Mouse (Mus musculus) B cell, adult 2 months (primary cell): ENCODE data around the gene Sec22b.

Experiments used
- DNase-seq, 2 experiments: peaks; one replicate each; pipeline ENCODE4 v3.0.0; 2022

Sec22b gene

GRCm38 (mm10) chr3:97911093-97911492 is 10.1 kb downstream of the Sec22b start:
- no peak for DNase-seq

DNA sequence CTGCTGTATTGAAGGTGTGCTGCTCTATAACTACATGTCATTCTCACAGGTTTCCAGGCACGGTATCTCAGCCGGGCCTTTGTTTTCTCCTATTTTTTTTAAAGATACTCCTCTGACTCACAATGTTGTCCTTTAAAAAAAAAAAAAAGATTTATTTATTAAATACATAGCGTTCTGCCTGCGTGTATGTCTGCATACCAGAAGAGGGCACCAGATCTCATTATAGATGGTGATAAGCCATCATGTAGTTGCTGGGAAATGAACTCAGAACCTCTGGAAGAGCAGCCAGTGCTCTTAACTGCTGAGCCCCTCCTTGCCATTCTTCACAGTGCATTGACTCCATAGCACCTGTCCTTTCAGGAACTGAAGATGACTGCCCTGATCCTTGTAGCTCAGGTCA is 14.1 kb downstream of the Sec22b start:
- no peak for DNase-seq

GRCm38 (mm10) chr3:97918885-97919550 is 18.0 kb downstream of the Sec22b start:
- no peak for DNase-seq

- DNase-seq, result no peak
These were observed 24.3 kb downstream of the Sec22b start for GRCm38 (mm10) chr3:97925246-97925645.

- DNase-seq, result no peak
These were observed 26.3 kb downstream of the Sec22b start for GRCm38 (mm10) chr3:97927322-97927721.

- peak; percentile 82 to 84 for DNase-seq
These were observed 28.2 kb downstream of the Sec22b start for GRCm38 (mm10) chr3:97928968-97929858.

DNA sequence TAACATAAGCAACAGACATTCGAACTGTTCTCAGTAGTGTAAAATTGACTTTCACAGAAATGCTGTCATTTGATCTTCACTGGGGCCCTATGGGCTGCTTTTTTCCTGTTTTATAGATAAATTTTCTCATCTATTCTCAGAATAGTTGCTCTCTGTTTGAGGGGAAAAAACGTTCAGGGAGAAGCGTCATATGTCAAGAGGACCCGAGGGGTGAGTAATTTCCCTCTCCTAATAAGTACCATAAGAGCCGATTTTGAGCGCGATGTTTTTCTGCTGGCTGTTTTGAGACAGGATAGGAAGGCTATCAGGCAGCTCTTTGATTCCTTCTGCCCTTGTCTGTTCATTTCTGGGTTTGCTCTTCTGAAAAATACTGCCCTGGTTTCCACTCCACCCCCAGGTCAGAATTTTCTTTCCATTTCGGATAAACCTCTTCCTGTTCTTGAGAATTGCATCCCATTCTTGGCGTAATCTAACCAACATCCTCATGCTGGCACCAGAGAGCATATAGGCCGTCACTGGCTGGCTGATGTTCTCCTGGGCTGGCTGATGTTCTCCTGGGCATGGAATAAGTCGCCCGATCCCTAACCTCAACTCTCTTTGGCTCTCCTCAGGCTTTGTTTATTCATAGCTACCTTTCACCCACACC is 29.3 kb downstream of the Sec22b start:
- no peak for DNase-seq

DNA sequence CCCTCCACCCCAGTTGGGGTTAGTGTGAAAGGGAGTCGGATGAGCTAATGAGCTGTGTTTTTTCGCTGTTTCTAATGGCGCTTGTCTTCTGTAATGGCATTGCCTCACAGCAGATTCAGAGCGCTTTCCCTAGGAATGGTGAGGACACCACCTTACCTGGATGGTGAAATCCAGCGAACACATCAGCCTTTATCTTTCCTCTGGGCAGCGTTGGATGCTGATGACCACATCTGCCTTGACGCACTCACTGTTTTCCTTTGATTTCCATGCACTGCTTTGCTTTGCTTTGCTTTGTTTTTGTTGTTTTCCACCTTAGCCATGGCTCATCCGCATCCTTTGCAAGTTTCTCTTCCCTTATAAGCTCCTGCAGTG is 29.8 kb downstream of the Sec22b start:
- no peak for DNase-seq

DNA sequence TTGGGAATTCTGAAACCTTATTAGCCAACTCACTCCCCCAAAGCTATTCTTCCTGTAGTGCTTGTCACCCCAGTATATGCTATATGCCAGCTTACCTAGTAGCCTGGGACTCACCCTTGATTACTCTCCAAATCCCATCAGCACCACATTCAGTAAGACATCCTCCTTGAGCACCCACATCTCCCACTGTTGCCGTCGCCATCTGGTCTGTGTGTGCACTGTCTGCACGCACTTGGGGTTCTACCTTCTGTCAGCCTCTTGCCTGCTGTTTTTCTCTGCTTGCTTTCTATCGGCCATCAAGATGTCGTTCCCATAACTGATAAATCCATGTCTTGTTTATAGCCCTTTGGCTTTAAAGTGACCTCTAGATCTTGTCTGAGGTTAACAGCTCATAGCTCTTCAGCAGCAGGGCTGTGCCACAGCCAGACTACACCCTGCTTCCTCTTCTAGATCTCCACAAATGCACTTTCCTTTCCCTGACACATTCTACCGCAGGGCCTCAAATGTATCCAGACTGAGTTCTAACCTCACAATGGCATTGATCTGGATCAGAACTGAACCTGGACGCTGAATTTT is 30.4 kb downstream of the Sec22b start:
- DNase-seq, result peak; percentile 30 to 33

GRCm38 (mm10) chr3:97932131-97932530 is 31.1 kb downstream of the Sec22b start:
- DNase-seq, result peak; percentile 72 to 77

DNA sequence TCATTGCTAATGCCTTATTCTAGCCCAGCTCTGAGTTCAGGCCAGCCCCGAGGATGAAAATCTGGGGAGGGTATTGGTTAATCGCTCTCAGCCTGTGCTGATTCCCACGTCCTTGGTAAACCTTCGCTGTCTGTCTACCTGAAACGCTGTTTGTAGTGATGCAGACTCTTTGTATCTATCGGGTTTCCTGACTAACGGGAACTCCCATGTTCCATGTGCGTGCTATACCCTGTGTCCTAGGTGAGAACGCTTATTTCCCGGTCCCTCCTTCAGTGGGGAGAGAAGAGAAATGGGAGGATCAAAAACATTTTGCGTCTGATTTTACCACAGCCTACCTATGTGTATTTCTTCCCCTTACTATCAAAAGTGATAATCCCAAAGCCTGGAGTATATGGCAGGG is 31.8 kb downstream of the Sec22b start:
- DNase-seq, result peak in 1 of 2 experiments; percentile 19

GRCm38 (mm10) chr3:97933251-97933650 is 32.3 kb downstream of the Sec22b start:
- peak; percentile 66 to 67 for DNase-seq

- DNase-seq, result no peak
These were observed 32.8 kb downstream of the Sec22b start for GRCm38 (mm10) chr3:97933811-97934210.

- DNase-seq, result no peak
These were observed 33.6 kb downstream of the Sec22b start for GRCm38 (mm10) chr3:97934331-97935300.

- no peak for DNase-seq
These were observed 36.3 kb downstream of the Sec22b start for GRCm38 (mm10) chr3:97937068-97937944.

DNA sequence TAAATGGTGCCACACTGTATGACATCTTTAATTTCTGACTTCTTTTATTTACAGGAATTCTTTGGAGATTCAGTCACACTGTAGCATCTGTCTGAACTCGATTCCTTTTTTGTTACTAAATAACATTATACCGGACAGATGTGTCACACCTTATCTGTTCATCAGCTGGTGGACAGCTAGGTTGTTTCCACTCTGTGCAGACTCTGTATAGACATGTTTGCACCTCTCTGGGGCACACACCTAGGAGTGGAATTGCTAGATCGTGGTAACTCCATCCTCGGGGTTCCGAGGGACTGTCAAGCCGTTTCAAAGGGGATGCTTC is 36.9 kb downstream of the Sec22b start:
- DNase-seq, result no peak

- DNase-seq, result no peak
These were observed 38.0 kb downstream of the Sec22b start for GRCm38 (mm10) chr3:97938814-97939526.

DNA sequence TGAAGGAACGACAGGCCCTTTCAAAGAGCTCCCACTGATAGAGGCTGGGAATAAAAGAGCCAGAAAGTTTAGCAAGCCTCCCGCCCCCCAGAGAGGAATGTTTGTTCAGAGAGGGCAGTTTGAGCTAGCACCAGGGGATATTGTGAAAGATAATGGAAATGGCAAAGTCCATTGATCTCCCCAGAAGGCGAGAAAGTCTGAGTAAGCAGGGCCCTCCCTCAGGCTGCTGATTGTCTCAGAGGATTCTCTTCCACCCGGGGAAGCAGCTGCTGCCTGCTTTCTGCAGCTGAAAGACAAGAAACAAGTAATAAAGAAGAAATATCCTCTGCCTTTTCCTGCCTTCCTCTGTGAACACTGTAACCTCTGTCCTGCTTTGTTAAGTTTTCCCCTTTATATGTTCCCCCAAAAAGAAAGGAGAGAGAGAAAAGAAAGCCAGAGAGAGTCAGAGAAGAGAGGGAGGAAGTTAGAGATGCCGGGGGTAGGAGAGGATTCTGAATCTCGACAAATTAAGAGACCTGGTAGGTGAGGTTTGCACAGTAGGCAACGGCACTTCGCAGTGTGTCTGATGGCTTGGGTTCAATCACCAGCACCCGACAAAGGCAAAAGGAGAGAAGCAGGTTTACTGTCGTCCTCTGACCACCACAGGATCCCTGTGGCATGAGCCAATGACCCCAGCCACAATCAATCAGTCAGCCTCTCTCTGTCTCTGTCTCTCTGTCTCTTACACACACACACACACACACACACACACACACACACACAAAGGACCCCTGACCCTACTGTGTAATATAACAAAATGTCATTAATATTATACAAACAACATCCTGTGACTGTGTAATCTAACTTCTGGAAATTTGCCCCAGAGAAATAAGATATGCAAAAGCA is 38.9 kb downstream of the Sec22b start:
- no peak for DNase-seq

DNA sequence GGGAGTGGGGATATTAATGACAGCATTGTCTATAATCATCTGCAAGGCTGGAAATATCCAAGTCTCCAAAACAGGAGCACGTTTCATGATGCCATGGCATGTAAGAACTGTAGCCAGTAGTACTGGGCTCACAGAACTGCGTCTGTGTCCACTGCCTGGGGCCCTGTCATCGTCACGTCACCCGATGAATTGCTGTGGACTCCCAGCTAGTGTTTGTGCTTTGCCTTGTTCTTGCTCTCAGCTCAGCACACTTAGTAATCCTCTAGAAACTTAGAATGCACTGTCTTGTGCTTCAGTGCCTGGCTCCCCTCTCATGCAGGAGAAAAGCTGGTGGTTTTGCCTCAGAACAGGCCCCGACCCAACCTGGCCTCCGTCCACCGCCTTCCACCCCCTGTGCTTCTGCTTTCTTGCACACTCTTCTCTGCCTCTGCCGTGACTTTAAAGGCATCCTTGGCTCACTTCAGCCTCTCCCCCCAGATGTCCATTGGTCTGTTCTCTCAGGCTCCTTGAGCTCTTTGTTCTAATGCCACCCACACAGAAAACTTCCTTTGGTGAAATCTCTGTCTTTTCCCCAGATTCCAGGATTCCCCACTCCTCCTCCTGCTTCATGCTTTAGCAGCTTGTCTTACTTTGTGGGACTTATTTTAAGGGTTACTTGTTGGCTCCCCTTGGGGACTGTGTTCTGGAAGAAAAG is 39.7 kb downstream of the Sec22b start:
- DNase-seq, result no peak
